Mouse (Mus musculus): ENCODE results near the gene Cobl.

Cobl gene

GRCm38 (mm10) chr11:12309423-12310023 lies 155.2 kb downstream of the Cobl start:
- no peak for DNase-seq (ENCODE audit: low read depth)

DNA sequence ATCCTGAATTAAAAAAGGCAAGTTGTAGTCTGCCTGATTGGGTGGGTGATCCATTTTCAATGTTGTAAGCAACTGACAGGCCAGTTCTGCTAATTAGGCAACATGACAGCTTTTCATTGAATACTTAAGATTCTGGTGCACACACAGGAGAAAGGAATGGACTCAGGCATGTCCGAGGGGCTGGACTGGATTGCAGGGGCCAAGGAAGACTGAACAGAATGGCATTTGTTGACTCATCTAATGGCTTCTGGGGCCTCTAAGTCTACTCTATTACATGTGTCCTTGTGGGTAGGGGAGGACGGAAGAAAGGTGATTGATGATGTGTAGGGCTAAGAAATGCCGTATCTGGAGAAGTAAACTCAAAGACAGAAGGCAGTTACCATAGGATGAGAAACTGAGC lies 159.9 kb downstream of the Cobl start:
- DNase-seq (ENCODE audit: low read depth): no peak

- DNase-seq (ENCODE audit: low read depth): no peak
Observed at GRCm38 (mm10) chr11:12299701-12300446, 164.9 kb downstream of the Cobl start.

GRCm38 (mm10) chr11:12291654-12291935 lies 173.2 kb downstream of the Cobl start:
- no peak for DNase-seq (ENCODE audit: low read depth)

GRCm38 (mm10) chr11:12290911-12291653 lies 173.7 kb downstream of the Cobl start:
- peak; percentile 34 for DNase-seq (ENCODE audit: low read depth)

DNA sequence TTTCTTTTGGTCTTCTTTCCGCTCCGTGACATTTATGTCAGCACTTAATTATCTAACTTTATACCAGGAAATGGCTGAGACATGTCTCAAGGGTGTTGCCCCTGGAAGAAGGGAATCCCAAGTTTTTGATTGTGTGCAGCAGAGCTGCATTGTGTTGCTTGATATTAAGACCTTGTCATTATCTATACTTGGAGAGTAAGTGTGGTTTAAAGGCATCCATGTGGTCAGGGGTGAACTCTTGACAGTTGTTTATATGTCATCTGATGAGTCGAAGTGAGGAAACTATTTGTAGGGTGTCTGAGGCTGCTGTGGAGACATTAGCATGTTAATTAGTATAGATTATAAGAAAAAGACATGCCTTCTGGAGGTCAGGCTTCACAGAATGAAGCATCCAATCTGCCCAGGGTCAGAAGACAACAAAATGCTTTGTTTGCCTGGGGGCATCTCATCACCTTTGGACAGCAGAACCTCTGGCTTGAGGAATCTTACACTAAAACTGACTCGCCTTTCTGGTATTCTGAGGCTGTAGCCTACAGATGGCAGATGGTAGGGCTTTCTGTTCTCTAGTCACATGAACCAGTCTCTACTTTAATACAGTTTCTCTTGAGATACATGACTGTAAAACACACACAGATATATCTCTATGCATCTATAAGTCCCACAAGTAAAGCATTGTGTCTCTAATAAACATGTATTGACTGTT lies 179.3 kb downstream of the Cobl start:
- DNase-seq (ENCODE audit: low read depth): no peak

DNA sequence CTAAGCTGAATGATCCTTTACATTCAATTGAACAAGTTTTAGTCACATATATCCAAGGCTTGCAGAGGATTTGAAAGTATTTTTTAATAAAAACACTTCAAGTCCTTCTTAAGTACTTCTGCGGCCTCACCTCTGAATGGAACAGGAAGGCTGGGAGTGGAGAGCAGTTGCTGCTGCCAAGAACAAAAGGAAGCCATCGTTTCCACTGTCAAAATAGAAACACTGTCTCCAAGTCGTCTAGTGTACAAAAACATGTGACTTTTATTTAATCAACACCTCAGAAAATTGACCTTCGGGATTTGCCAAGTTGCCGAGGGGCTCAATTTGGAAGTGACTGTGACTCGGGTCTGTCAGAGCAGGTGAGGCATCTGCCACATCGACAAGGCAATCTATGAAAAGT lies 184.0 kb downstream of the Cobl start:
- no peak for DNase-seq (ENCODE audit: low read depth)

DNA sequence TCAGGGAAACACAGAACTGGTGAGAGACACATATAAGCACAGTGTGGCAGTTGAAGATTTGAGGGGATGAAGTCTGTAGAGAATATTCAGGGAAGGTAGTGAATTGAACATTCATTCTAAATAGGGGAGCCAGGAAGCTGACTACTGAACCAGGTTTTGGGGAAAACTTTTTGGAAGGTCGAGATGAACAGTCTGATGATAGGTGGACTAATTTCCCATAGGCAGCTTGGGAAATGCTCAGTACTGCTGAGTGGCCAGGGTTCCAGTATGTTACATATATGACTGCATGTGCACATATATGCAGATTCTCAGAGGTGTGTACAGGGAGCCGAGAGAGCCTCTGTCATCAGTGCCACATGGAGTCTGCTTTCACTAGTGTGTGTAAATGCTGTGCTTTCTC lies 190.5 kb downstream of the Cobl start:
- DNase-seq (ENCODE audit: low read depth): no peak

- DNase-seq (ENCODE audit: low read depth): no peak
Observed at GRCm38 (mm10) chr11:12273726-12274125, 191.0 kb downstream of the Cobl start.

GRCm38 (mm10) chr11:12258411-12258810 lies 206.3 kb downstream of the Cobl start:
- no peak for DNase-seq (ENCODE audit: low read depth)

GRCm38 (mm10) chr11:12257324-12258118 lies 207.2 kb downstream of the Cobl start:
- no peak for DNase-seq (ENCODE audit: low read depth)

DNA sequence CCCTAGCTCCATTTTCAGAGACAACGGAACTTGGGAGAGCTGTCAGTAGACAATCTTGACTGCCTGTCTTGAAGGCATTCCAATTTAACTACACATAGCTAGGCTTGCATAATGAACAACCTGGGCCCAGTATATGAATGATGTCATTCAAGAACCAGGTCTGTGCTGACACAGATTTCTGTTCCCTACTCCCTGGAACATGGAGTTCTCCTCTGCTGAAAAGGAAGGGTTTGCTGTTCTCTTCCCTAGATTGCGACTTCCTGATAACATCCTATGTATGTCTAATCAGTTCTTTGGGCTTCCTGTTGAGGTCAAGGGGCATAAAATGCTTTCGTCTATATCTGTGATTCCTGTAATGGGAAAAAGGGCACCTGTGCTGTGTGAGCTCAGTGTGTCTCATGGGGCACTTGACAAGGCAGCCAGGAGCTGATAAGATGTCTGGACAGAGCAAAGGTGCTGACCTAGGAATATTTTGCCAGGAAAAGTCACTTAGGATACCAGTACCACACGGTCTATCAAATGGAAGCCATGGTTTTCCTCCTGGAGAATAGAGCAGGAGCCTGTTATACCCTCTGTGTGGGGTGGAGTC lies 219.3 kb downstream of the Cobl start:
- DNase-seq (ENCODE audit: low read depth): no peak

DNA sequence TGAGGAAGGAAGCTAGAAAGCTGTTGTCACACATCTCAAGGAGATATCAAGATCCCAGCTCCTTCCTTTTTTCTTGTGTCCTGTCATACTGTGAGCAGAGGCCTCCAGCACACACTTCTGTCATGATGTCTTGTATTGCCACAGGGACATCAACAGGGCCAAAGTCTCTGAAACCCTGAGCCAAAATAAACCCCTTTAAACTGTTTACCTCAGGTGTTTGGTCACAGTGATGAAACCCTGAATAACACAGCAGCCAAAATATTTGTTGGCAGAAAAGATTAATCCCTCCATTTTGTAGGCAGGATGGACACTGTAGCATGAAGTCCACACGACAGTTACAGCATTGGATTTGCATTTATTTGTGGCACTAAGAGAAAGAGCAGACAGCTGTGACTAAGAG lies 228.4 kb downstream of the Cobl start:
- DNase-seq (ENCODE audit: low read depth): no peak

DNA sequence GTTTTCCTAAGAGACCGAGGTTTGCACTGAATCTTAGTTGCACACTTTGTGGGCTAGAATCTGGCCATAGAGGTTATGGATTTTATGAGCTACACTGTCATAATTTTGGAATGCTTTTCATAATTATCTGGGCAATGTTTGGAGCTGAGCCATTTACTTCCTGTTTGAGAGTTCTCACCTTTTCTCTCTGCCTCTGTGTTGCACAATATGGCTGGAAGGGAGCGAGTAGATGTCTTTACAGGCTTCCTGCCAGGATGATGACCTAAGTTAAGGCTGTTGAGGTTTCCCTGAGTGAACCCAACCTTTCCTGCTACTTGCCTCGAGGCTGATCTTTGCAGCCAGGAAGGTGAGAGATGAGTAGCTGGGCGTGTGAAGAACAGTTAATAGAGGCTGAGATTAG lies 229.9 kb downstream of the Cobl start:
- no peak for DNase-seq (ENCODE audit: low read depth)

GRCm38 (mm10) chr11:12234126-12234525 lies 230.6 kb downstream of the Cobl start:
- DNase-seq (ENCODE audit: low read depth): no peak

GRCm38 (mm10) chr11:12232743-12233125 lies 232.0 kb downstream of the Cobl start:
- no peak for DNase-seq (ENCODE audit: low read depth)

GRCm38 (mm10) chr11:12232041-12232742 lies 232.6 kb downstream of the Cobl start:
- no peak for DNase-seq (ENCODE audit: low read depth)

DNA sequence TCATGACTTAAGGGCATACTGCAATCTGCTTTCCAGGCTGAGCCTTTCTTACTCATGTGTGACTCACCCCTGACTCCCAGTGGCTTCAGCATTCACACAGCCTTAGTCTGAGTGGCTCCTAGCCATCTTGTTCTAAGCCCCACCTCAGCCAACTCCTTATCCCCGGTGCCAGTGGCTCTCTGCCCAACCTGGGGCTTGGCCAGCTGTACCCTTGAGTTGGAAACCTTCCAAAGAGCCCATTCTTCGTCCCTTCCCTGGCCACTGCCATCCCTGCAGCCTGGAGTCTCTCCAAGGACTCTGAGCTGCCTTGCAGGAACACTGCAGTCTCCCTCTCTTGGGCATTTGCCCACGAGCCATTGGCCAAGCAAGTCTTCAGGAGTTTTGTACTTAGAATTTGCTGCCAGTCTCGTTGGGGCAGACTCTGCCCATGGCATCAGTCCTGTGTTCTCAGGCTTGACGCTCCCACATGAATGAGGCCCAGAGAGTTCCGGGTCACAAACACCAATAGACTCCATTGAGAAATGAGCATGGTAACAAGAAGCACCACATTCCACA lies 233.2 kb downstream of the Cobl start:
- no peak for DNase-seq (ENCODE audit: low read depth)

DNA sequence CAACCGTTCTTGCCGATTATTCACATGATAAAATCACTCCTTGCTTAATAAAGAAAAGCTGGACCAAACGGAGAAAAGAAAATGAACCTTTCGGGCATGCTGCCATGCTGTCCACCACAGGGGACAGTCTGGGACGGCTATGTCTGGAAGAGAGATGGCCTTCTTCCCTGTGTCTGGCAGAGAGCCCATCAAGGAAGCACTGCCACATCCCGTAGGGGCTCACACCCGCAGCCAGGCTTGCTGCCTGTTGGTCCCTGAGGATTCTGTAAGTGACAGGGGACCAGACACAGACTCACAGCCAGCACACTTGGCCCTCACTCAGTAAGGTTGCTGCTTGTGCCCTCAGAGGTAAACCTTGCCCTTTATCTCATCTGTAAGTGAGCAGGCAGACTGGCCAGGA lies 235.3 kb downstream of the Cobl start:
- DNase-seq (ENCODE audit: low read depth): no peak

GRCm38 (mm10) chr11:12227343-12227742 lies 237.4 kb downstream of the Cobl start:
- DNase-seq (ENCODE audit: low read depth): no peak
